Mouse (Mus musculus): ENCODE data around the gene Susd6.
"Not testable (repeated sequence)": the region's sequence is repeated elsewhere in the genome, so short reads cannot be mapped to it uniquely, and the experiment has no call there.

The Susd6 gene

GRCm38 (mm10) chr12:80813872-80814271 is 23.6 kb downstream of the Susd6 start:
- DNase-seq (ENCODE audit: low spot score), result no peak

- DNase-seq (ENCODE audit: low spot score), result no peak
Observed at GRCm38 (mm10) chr12:80814529-80814928, 24.2 kb downstream of the Susd6 start.

- no peak for DNase-seq (ENCODE audit: low spot score)
Observed at GRCm38 (mm10) chr12:80815298-80815697, 25.0 kb downstream of the Susd6 start.

- no peak for DNase-seq (ENCODE audit: low spot score)
Observed at GRCm38 (mm10) chr12:80815893-80816292, 25.6 kb downstream of the Susd6 start.

DNA sequence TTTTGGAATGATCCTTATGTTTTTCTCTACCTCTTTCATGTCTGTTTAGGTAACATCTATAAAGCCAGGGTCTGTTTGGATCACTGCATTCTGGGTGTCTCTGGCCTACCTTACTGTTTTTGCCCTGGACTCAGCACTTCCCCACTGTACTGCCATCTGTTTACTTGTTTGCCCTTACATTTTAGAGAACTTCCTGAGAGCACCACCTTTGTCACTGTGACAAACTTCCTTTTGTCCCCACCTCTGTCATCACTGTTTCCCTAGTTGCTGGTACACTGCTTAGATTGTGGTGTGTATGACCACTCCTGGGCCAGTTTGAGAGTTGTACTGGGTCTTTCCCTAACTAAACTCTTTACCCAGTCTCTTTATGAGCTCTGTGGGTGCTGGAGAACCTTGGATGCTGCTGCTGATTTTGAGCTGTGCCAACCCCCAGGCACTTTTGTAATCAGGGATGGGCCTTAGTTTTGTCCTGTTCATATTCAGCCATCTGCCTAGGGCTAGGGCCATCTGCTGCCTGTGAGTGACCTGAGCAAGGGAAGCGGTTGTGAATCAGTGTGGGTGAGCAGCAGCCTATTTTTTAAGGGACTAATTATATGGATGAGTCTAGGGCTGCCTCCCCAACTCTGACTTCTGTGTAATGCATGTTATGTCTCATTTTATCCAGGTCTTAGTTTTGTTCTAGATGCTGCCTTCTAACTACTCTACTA is 26.2 kb downstream of the Susd6 start:
- no peak for DNase-seq (ENCODE audit: low spot score)

GRCm38 (mm10) chr12:80817697-80818235 is 27.5 kb downstream of the Susd6 start:
- no peak for DNase-seq (ENCODE audit: low spot score)

GRCm38 (mm10) chr12:80819020-80819419 is 28.7 kb downstream of the Susd6 start:
- not testable (repeated sequence) for DNase-seq (ENCODE audit: low spot score)

DNA sequence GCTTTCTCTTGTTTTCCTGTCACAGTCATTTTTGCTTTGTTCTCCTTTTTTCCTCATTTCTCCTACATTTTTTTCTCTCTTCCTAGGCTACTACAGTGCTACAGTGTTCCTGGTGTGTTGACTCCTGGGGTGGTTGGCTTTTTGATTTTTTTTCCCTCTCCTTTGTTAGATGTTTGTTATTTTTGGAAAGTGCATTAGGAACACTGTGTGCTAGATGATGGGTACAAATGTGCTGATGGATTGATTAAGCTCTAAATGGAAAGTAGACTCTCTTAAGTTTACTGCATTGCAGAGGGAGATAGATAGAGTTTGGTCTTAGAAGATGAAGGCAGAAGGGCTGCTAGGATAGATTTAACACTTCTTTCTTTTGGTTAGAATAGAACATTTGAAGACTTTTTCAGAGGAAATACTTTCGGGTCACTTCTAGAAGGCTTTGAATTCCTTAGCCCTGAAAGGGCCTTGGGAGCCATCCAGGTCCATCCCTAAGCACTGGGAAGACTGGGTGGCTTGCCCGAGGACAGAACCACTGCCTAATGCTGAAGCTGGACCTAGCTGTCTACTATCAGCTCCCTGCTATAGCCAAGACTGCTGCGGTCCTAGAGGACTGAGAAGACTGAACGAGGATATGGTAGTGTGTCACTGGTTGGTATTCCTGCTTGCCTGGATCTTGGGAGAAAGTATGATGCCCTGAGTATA is 31.1 kb downstream of the Susd6 start:
- no peak for DNase-seq (ENCODE audit: low spot score)

- DNase-seq (ENCODE audit: low spot score), result no peak
Observed at GRCm38 (mm10) chr12:80822533-80822932, 32.2 kb downstream of the Susd6 start.

DNA sequence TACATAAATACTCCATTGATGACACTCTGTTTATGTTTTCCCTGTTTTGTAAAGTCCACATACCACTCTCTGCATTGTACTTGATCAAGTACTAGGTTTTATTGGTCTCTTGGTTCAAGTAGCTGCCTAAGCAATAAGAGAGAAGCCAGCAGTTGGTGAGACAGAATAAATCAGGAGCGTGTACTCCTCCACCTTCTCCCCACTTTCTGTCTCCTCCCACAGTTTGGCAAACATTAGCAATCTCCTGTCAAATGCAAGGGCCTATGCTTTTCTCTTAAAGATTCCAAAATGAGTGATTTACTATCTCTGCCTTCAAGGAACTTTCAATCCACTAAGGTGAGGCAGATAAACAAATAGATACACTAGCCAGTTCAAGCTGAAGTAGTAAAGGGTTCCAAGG is 33.9 kb downstream of the Susd6 start:
- no peak for DNase-seq (ENCODE audit: low spot score)

- DNase-seq (ENCODE audit: low spot score), result no peak
Observed at GRCm38 (mm10) chr12:80826423-80826822, 36.1 kb downstream of the Susd6 start.

GRCm38 (mm10) chr12:80827464-80828015 is 37.2 kb downstream of the Susd6 start:
- no peak for DNase-seq (ENCODE audit: low spot score)

DNA sequence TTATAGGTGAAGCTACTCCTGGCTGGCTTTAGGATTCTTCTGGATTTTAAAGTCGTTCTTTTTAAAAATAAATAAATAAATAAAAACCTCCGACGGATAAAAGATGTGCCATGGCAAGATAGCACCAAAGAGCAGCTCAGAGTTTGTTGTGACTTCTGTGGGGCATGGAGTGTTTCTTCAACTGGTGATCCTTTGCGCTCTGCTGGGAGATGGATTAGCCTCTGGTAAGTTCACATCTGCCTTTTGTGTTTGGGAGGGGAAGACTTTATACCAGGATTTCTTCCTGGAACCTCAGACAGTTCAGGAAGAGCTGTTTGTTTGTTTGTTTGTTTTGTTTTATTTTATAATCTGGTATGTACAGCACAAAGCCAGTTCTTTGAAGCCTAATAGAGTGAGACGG is 37.7 kb downstream of the Susd6 start:
- no peak for DNase-seq (ENCODE audit: low spot score)

GRCm38 (mm10) chr12:80828951-80829350 is 38.6 kb downstream of the Susd6 start:
- no peak for DNase-seq (ENCODE audit: low spot score)

- DNase-seq (ENCODE audit: low spot score), result no peak
Observed at GRCm38 (mm10) chr12:80830211-80830610, 39.9 kb downstream of the Susd6 start.

DNA sequence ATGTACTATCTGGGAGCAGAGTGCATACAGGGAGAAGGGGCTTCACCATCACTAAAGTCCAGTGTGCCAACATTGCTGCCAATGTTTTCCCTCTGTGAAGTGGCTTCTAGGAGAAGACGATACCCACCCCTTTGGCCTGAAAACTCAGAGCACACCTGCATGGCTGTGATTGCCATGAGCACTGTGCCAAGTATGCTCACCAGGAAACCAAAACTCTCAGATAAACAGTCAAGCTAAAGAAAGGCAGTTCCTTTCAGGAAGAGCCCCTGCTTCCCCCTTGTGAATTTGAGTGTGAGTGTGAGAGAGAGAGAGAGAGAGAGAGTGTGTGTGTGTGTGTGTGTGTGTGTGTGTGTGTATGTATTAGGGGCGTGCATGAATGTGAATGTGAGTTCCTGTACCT is 40.5 kb downstream of the Susd6 start:
- no peak for DNase-seq (ENCODE audit: low spot score)

DNA sequence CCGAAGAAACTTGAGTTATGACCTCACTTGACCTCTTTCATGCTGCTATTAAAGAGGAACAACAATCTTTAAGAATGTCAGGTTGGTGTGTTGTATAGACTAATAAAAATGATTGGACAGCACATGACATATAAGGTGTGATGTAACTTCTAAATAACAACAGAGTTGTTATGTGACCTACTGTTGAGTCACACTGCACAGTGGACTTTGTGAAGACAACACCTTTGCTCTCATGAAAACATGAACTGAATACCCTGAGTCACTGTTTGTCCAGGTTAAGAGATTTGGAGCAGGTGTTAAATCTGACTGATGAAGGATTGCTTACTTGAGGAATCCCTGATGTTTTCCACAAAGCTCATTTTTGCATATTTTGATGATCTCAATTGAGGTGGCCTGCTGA is 42.0 kb downstream of the Susd6 start:
- no peak for DNase-seq (ENCODE audit: low spot score)

GRCm38 (mm10) chr12:80833541-80833940 is 43.2 kb downstream of the Susd6 start:
- no peak for DNase-seq (ENCODE audit: low spot score)

GRCm38 (mm10) chr12:80834156-80834900 is 44.0 kb downstream of the Susd6 start:
- DNase-seq (ENCODE audit: low spot score), result no peak

DNA sequence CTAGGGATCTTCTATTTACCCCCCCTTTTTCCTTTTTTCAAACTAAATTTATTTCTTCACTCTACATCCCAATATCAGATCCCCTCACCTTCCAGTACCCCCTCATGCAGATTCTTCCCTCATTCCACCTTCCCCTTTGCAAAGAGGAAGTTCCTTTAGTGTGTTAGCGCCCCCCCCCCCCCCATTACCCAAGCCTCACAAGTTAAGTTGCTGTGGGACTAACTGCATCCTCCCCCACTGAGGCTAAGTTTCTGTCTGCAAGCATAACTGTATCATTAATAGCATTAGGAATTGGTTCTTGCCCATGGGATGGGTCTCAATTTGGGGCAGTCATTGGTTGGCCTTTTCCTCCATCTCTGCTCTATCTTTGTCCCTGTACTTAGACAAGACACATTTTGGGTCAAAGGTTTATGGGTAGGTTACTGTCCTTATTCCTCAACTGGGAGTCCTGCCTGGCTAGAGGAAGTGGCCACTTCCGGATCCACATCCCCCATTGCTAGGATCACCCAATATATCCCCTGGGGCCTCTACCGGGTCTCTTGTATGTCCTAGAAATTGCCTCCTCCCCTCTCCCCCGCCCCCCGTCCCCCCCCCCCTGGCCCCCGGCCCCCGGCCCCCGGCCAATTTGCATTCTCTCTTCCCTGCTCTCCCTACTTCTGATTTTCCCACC is 44.7 kb downstream of the Susd6 start:
- no peak for DNase-seq (ENCODE audit: low spot score)

DNA sequence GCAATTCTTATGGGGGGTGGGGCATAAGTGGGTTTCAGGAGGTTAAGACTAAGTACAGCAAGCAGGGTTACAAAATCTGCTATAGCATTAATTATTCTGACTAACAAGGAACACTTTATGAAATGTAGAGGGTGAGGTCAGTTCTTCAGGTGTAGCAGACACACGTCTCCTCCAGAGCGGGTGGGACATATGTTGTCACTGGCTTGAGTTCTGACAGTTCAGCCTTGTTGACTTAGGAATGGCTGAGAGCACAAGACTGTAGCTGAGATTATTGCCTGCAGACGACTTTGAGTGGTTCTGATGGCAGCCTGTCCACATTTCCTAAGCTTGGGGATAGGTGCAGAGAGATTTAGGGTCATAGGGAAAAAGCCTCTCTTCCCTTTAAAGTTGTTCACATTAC is 47.3 kb downstream of the Susd6 start:
- DNase-seq (ENCODE audit: low spot score), result no peak

DNA sequence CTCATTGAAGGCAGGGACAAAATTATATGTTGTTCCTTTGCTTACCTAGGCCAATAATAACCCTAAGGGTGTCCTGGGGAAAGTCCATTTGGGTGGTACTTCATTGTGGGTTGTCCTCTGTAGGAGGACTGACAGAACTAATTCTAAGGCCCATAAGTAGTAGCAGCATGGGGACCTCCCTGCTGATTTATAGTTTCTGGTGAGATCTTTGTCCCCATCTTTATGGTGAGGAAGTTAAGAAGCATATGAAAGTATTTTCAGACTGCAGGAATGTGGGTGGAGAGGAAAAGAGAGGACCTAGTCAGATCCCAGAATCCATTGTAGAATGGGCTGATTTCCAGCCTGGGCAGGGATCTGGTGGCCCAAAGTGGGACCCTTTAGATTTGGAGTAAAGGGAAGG is 48.0 kb downstream of the Susd6 start:
- no peak for DNase-seq (ENCODE audit: low spot score)

All from urinary bladder, postnatal 10 days (tissue).